ENCODE assay signal across 23 mouse cellular contexts in genomic region chr17:68793741-68794140, GRCm38 (mm10). TPM values are rescaled to one million over a fixed set of nuclear protein-coding genes. Genes with fewer than 3 reads are reported as not detected.
DNase-seq lines count a peak whose midpoint lies in the region; ATAC-seq lines count a peak whose summit lies in the region.
"Had no signal": no experiment of that assay in that cellular context is flagged by ENCODE, and none has a peak within 500 bp of the region (broad histone marks: within the 10 kb centered on the region; RNA-seq: fewer than 3 reads in every experiment).

No protein-coding gene starts in this region.

- peak; percentile 33 to 56 for DNase-seq in cerebellum, postnatal 10 days
- peak; percentile 29 to 37 for DNase-seq in cerebellum, postnatal 14 days
- no peak for DNase-seq in cerebellum, adult 9-10 months
- DNase-seq in cerebellum, postnatal 25 days: peak; percentile 9 to 18
- DNase-seq in cerebellum, adult 8-10 months: no peak
- DNase-seq in Muller cell, postnatal 12 days (ENCODE audit: inconsistent ontology term): peak; percentile 80
- DNase-seq in gastrocnemius, postnatal 36 days: no peak
- DNase-seq: adrenal gland, adult 2 months; adrenal gland, adult 8-10 months; adrenal gland, postnatal 10 days; adrenal gland, postnatal 14 days; adrenal gland, postnatal 25 days; adrenal gland, postnatal 36 days; B cell, adult 2 months; cerebellum, adult 11 months; cerebellum, adult 11-12 months; cerebellum, adult 18-20 months had no signal

- intact Hi-C loops in gastrocnemius, postnatal 36 days (cut with DNase I): no loop called here

- ATAC-seq in cerebellum, adult (ENCODE audit: insufficient number of reproducible peaks, low FRiP score, low TSS enrichment): no peak
- ATAC-seq: activated CD4-positive, CD25-positive, alpha-beta regulatory T cell, adult 4 months; CD4-positive, CD25-positive, alpha-beta regulatory T cell, adult 4 months; Patski had no signal

RNA-seq across cellular contexts. Expression of gene Tmem200c, which starts 32.7 kb away (rescaled TPM):
- total RNA-seq in gastrocnemius, postnatal 36 days (2021): under 1 TPM; 0.20 to 0.28 TPM
- total RNA-seq: CH12.LX, MEL had no signal

Comparison
In these comparisons a context has a peak if more than half of its experiments do, and no peak if none do; other contexts are left out.
1. DNase-seq: peak in cerebellum, postnatal 10 days (2 of 2), cerebellum, postnatal 14 days (2 of 2), cerebellum, postnatal 25 days (2 of 2) and Muller cell, postnatal 12 days (single experiment); none in cerebellum, adult 9-10 months (single experiment), cerebellum, adult 8-10 months (single experiment) and gastrocnemius, postnatal 36 days (0 of 2).